Mouse (Mus musculus): ENCODE results near the gene Smox.

Gene Smox

DNA sequence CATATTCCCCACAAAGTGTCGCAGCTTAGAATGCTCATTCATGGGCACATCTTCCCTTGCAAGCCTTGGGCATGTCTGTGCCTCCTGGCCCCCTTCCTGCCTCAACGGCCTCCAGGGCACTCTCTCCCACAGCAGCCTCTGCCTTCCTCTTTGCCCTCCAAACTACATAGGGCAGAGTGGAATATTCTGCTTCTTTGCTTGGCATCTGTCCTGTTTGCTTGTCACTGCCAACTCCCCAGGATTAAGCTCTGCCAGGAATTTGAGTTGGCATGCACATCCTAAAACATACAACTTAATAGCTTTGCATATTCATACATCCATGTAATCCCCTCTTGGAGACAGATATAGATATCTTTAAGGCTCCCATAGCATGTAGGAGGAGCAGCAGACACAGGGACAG, 66.6 kb downstream of the Smox start:
- DNase-seq: no peak

DNA sequence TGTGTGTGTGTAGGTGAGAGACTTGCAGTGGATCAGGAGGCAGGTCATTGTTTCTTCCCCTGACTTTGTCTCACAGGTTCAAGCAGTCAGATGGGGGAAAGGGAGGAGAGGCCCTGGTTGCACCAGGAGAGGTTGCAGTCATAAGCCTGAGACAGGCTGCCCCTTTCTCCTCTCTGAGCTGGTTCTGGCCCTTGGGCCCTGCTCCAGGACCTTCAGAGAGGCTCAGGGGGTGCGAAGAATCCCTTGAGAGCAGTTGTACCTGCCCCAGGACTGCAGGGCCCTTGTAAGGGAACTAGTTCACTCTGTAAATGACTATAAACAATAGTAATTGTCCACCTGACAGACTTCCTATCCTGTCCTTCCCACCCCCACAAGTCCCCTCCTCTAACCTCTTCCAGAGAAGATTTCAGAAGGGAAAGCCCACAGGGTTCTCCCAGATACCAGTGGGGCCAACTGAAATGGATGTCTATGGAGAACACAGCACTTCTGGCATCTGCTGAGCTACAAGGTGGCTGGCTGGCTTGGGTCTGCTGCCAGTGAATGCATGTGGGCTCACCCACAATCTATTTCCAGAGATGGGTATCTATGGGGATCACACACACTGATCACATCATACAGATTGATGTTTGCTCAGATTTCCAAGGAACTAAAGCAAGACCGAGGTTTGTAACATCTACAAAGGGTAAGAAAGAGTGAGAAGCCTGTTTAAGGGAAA, 69.1 kb downstream of the Smox start:
- no peak for DNase-seq

DNA sequence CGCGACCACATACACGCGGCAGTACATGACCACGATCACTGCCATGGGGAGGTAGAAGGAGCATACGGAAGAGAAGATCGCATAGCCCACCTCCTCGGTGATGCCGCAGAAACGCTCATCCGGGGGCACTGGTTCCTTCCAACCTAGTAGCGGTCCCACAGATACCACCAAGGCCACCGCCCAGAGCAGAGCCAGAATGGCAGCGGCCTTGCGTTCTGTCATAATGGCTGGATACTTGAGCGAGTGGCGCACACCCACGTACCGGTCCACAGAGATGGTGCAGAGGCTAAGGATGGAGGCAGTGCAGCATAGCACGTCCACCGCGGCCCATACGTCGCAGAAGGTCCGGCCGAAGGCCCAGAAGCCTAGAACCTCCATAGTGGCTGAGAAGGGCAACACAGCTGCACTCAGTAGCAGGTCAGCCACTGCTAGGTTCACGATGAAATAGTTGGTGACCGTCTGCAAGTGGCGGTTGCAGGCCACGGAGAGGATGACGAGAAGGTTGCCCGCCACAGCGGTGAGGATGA, 70.1 kb downstream of the Smox start:
- no peak for DNase-seq

DNA sequence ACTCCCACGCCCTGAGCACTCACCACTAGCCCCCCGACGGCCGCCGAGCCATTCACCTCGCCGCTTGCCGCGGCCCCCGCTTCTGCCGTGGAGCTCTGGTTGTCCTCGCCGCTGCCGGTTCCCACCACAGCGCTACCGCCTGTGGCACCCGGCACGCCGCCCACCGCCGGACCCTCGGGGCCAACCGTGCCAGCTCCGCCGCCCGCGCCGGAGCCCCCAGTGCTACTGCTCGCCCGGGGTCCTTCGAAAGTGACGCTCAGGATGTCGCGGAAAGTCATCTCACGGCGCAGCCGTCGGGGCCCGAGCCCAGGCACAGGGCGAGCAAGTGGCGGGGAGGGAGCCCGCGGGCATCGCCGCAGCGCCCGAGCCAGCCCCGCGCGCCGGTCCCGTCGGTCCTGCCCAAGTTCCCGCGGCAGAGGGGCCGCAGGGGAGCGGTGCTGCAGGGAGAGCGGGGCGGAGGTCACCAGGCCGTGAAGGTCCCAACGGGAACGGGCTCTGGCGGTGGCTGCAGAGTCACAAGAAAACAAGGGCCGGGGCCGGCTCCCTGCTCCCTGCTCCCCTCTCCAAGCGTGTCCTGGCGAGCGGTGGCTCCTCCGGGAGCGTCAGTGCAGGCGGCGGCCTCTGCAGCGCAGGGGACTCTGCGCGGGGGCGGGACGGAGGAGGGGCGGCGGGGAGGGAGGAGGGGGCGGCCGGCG, 70.7 kb downstream of the Smox start, which contains the start of gene Adra1d:
Gene Adra1d (minus strand): TSS at position 393 of the 695 bp plus-strand sequence.
- DNase-seq: peak; percentile 6 to 44

DNA sequence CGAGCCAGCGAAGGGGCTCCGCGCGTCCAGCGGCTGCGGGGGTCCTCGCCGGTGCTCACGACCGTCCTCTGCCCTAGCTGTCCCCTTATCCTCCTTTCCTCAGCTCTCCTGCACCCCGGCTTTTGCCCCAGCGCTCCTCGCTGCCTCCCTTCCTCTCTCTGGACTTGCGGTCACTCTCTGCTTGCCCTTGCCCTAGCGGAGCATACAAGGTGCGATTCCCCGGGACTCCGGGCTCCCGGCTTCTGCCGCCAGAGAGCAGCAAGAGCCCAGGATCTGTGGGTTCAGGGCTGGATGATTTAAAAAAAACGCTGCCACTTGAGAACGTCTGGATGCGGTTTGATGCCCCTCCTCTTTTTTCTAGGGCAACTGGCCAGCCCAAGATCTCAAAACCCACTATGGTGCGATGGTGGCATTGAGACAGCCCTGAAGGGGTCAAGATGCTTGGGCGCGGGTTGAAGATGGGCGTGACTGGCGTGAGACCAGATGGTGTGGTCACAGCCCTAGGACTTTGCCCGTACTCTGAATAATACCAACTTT, 71.4 kb downstream of the Smox start:
- DNase-seq: peak; percentile 53 to 77
